Mouse (Mus musculus): Measurements from ENCODE around the gene Foxc2. TPM values are rescaled to one million over a fixed set of nuclear protein-coding genes. Genes with fewer than 3 reads are reported as not detected.

Gene Foxc2
- polyA plus RNA-seq, 3 experiments from 2014 or later, result not detected

GRCm38 (mm10) chr8:121148573-121149083, 32.7 kb downstream of the Foxc2 start:
- ATAC-seq, result no peak

GRCm38 (mm10) chr8:121152394-121152793, 36.4 kb downstream of the Foxc2 start:
- no peak for ATAC-seq

- no peak for ATAC-seq
Observed at GRCm38 (mm10) chr8:121156990-121157491, 41.1 kb downstream of the Foxc2 start.

GRCm38 (mm10) chr8:121158812-121159211, 42.8 kb downstream of the Foxc2 start:
- no peak for ATAC-seq

- no peak for ATAC-seq
Observed at GRCm38 (mm10) chr8:121161437-121161836, 45.5 kb downstream of the Foxc2 start.

- ATAC-seq, result no peak
Observed at GRCm38 (mm10) chr8:121162413-121162812, 46.4 kb downstream of the Foxc2 start.

- ATAC-seq, result no peak
Observed at GRCm38 (mm10) chr8:121162906-121163695, 47.1 kb downstream of the Foxc2 start.

GRCm38 (mm10) chr8:121164017-121164469, 48.1 kb downstream of the Foxc2 start:
- ATAC-seq, result no peak

- ATAC-seq, result no peak
Observed at GRCm38 (mm10) chr8:121168033-121168432, 52.1 kb downstream of the Foxc2 start.

Other genes with a start within 250 kb of the Foxc2 start
- gene Foxf1, start 31.8 kb upstream of the Foxc2 start, polyA plus RNA-seq (2017; shearing (Covaris generic)), result under 1 TPM in 1 of 3 experiments, not detected in 2; 0.46 TPM
- 10 to 100 TPM; 17.1 to 32.0 (median 20.7) TPM for gene Mthfsd, start 7.8 kb upstream of the Foxc2 start, polyA plus RNA-seq (2017; shearing (Covaris generic))
- gene Foxl1, start 11.8 kb downstream of the Foxc2 start, polyA plus RNA-seq (2017; shearing (Covaris generic)), result not detected